Mouse (Mus musculus): ENCODE measurements around the gene Foxm1. TPM values are rescaled to one million over a fixed set of nuclear protein-coding genes. Genes with fewer than 3 reads are reported as not detected.
"Not testable (repeated sequence)": the region's sequence is repeated elsewhere in the genome, so short reads cannot be mapped to it uniquely, and the experiment has no call there.

Gene Foxm1
- polyA plus RNA-seq, 1 experiment, result 68.7 TPM

DNA sequence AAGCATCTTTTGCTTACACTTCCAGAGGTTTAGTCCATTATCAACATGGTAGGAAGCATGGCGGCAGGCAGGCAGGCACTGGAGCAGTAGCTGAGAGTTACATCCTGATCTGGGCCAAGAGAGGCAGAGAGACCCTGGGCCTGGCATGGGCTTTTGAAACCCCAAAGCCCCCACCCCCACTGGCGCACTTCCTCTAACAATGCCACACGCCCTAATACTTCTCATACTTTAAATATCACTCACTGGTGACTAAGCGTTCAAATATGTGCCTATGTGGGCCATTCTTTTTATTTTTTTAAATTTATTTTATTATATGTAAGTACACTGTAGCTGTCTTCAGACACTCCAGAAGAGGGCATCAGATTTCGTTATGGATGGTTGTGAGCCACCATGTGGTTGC lies 3.7 kb downstream of the Foxm1 start:
- peaks cover 50% of the 10 kb centered on the region for H3K36me3 ChIP-seq (ENCODE audit: control insufficient read depth, insufficient read depth, low read length, poor library complexity, severe bottlenecking)
- H3K4me3 ChIP-seq (ENCODE audit: low read depth, low read length), result no peak overlapping the region

DNA sequence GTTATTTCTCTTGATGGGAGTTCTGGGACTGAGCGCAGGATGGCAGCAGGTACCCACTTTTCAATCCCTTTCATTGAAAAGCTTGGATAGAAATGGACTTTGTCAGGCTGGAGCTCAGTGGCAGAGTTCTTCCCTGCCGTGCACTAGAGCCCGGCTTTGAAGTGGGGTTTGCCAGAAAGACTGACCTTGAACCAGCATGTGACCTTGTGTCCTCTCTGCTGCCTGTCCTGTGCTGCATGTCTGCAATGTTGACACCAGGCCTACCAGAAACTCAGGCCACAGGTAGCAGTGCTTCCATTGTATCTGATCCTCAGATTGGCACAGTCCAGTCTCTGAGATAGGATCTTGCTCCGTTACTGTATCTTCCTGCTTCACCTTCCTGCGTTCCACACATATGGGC lies 7.3 kb downstream of the Foxm1 start:
- Histone ChIP-seq H3K4me3 (ENCODE audit: low read depth, low read length) (no peak overlapping the region), H3K27me3 (ENCODE audit: control insufficient read depth, insufficient read depth, low read length, poor library complexity, severe bottlenecking) (no peaks in the 10 kb centered on the region), H3K9ac (ENCODE audit: low read depth, poor library complexity, severe bottlenecking) (no peak overlapping the region), H3K27ac (ENCODE audit: insufficient read depth, low read length) (no peak overlapping the region), H3K9me3 (replicated peaks; ENCODE audit: control insufficient read depth, insufficient read depth, low read length, poor library complexity, severe bottlenecking) (no peaks in the 10 kb centered on the region), H3K4me1 (ENCODE audit: control insufficient read depth, insufficient read depth, low read length) (no peaks in the 10 kb centered on the region), H3K36me3 (ENCODE audit: control insufficient read depth, insufficient read depth, low read length, poor library complexity, severe bottlenecking) (peaks cover 77% of the 10 kb centered on the region)
- TF ChIP-seq EP300 (IDR thresholded peaks at IDR 0.05; ENCODE audit: insufficient read depth, low read depth, low read length), result no peak
- TF ChIP-seq CTCF (IDR thresholded peaks at IDR 0.05; ENCODE audit: low read depth, low read length), result no peak
- no peak for TF ChIP-seq POLR2A (IDR thresholded peaks at IDR 0.05; ENCODE audit: insufficient read depth, low read length)

More for the DNA sequence above, 3.7 kb downstream of the Foxm1 start:
- H3K4me1 ChIP-seq (ENCODE audit: control insufficient read depth, insufficient read depth, low read length), result no peaks in the 10 kb centered on the region
- no peak for TF ChIP-seq EP300 (IDR thresholded peaks at IDR 0.05; ENCODE audit: insufficient read depth, low read depth, low read length)
- TF ChIP-seq CTCF (IDR thresholded peaks at IDR 0.05; ENCODE audit: low read depth, low read length), result no peak
- no peak for TF ChIP-seq POLR2A (IDR thresholded peaks at IDR 0.05; ENCODE audit: insufficient read depth, low read length)
- H3K27me3 ChIP-seq (ENCODE audit: control insufficient read depth, insufficient read depth, low read length, poor library complexity, severe bottlenecking), result no peaks in the 10 kb centered on the region
- H3K9ac ChIP-seq (ENCODE audit: low read depth, poor library complexity, severe bottlenecking), result no peak overlapping the region
- H3K27ac ChIP-seq (ENCODE audit: insufficient read depth, low read length), result no peak overlapping the region
- H3K9me3 ChIP-seq (replicated peaks; ENCODE audit: control insufficient read depth, insufficient read depth, low read length, poor library complexity, severe bottlenecking), result no peaks in the 10 kb centered on the region

DNA sequence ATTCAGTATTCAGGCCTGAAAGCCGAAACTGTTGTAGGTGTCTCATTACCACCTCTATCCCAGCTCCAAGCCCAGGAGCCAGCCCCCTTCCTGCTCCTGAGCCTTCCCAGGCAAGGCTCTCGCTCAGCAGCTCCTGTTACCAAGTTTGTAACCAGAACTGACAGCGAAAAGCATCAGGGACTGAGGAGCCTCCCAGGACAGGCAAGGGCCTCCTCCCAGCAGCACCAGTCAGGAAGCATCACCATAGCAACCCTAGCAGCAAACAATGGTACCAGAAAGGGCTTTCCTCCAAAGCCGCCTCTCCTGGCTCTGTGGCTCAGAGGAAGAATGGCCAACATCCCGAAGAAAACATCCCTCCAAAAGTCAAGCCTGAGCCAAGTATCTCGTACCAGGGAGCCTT lies 12.4 kb downstream of the Foxm1 start, which contains the start of the genes Tex52 and Gm44596:
Gene Tex52 (plus strand): TSS at position 265 of the 400 bp plus-strand sequence.
Gene Gm44596 (plus strand): TSS at position 312 of the 400 bp plus-strand sequence.
- H3K9ac ChIP-seq (ENCODE audit: low read depth, poor library complexity, severe bottlenecking), result no peak within 1 kb of the TSS
- TF ChIP-seq CTCF (IDR thresholded peaks at IDR 0.05; ENCODE audit: low read depth, low read length) (no peak), POLR2A (IDR thresholded peaks at IDR 0.05; ENCODE audit: insufficient read depth, low read length) (no peak), EP300 (IDR thresholded peaks at IDR 0.05; ENCODE audit: insufficient read depth, low read depth, low read length) (no peak)
- H3K27ac ChIP-seq (ENCODE audit: insufficient read depth, low read length), result no peak within 1 kb of the TSS
- no peaks in the 10 kb centered on the region for H3K27me3 ChIP-seq (ENCODE audit: control insufficient read depth, insufficient read depth, low read length, poor library complexity, severe bottlenecking)
- H3K4me3 ChIP-seq (ENCODE audit: low read depth, low read length), result no peak within 1 kb of the TSS
- peaks cover 2% of the 10 kb centered on the region for H3K4me1 ChIP-seq (ENCODE audit: control insufficient read depth, insufficient read depth, low read length)
- H3K9me3 ChIP-seq (replicated peaks; ENCODE audit: control insufficient read depth, insufficient read depth, low read length, poor library complexity, severe bottlenecking), result no peaks in the 10 kb centered on the region
- H3K36me3 ChIP-seq (ENCODE audit: control insufficient read depth, insufficient read depth, low read length, poor library complexity, severe bottlenecking), result peaks cover 38% of the 10 kb centered on the region

DNA sequence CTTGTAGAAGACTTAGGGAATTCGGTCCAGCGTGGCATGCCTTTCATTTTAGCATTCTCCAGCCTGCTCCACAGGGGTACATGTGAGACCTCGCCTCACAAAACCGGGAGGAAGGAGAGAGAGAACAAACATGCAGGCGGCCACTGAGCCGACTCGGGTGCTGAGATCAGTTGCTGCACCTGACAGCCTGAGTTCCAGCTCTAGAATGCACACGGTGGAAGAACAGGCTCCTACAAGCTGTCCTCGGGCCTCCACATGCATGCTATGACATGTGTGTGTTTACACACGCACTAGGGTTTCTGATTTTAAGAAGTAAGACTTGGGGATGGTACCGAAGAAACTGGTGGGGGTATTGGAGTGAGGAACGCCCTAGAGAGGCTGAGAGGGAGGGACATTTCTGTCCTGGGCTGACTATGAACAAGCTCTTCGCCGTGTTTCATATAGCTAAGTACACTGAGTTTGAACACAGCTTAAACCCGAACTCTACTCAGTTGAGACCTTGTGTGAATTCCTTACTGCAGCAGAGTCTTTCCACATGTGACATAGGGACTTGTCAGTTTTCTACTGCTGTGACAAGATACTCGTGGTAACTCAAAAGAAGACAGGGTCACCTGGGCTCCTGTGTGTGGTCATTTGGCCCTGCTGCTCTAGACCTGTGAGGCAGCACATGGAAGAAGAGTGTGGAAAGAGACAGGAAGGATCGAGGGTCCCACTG lies 13.8 kb downstream of the Foxm1 start:
- no peak overlapping the region for H3K9ac ChIP-seq (ENCODE audit: low read depth, poor library complexity, severe bottlenecking)
- TF ChIP-seq EP300 (IDR thresholded peaks at IDR 0.05; ENCODE audit: insufficient read depth, low read depth, low read length) (no peak), POLR2A (IDR thresholded peaks at IDR 0.05; ENCODE audit: insufficient read depth, low read length) (no peak), CTCF (IDR thresholded peaks at IDR 0.05; ENCODE audit: low read depth, low read length) (no peak)
- H3K4me1 ChIP-seq (ENCODE audit: control insufficient read depth, insufficient read depth, low read length), result peaks cover 2% of the 10 kb centered on the region
- no peaks in the 10 kb centered on the region for H3K27me3 ChIP-seq (ENCODE audit: control insufficient read depth, insufficient read depth, low read length, poor library complexity, severe bottlenecking)
- H3K9me3 ChIP-seq (replicated peaks; ENCODE audit: control insufficient read depth, insufficient read depth, low read length, poor library complexity, severe bottlenecking), result no peaks in the 10 kb centered on the region
- H3K27ac ChIP-seq (ENCODE audit: insufficient read depth, low read length), result no peak overlapping the region
- H3K36me3 ChIP-seq (ENCODE audit: control insufficient read depth, insufficient read depth, low read length, poor library complexity, severe bottlenecking), result peaks cover 26% of the 10 kb centered on the region
- H3K4me3 ChIP-seq (ENCODE audit: low read depth, low read length), result no peak overlapping the region

DNA sequence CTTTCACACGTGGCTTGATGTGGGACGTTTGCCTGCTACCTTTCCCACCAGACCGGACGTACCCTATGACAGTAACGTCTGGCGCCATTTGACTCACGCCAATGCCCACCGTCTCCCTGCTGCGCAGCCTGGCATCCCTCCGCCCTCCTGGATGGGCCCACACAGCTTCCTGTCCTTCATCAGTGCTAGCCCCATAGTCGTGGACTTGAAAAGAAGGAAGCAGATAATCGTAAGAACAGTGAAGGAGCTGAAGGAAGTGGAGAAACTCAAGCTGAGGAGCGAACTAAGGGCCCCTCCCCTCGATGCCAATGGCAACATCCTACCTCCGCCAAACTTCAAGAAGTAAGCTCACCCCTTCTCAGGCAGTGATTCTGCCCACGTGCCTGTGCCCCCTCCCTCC lies 16.9 kb downstream of the Foxm1 start:
- Histone ChIP-seq H3K36me3 (ENCODE audit: control insufficient read depth, insufficient read depth, low read length, poor library complexity, severe bottlenecking) (no peaks in the 10 kb centered on the region), H3K27ac (ENCODE audit: insufficient read depth, low read length) (no peak overlapping the region)
- TF ChIP-seq EP300 (IDR thresholded peaks at IDR 0.05; ENCODE audit: insufficient read depth, low read depth, low read length) (no peak), CTCF (IDR thresholded peaks at IDR 0.05; ENCODE audit: low read depth, low read length) (no peak), POLR2A (IDR thresholded peaks at IDR 0.05; ENCODE audit: insufficient read depth, low read length) (no peak)

DNA sequence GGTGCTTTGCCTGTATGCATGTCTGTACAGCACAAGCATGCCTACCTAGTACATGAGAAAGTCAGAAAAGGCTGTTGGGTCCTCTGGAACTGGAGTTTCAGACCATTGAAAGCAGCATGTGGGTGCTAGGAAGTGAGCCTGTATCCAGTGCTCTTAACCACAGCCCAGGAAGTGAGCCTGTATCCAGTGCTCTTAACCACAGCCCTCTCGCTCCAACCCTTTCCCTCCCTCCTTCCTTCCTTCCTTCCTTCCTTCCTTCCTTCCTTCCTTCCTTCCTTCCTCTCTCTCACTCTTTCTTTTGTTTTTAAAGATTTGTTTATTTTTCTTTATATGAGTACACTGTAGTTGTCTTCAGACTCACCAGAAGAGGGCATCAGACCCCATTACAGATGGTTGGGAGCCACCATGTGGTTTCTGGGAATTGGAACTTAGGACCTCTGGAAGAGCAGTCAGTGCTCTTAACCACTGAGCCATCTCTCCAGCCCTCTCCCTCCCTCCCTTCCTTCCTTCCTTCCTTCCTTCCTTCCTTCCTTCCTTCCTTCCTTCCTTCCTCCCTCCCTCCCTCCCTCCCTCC lies 17.9 kb downstream of the Foxm1 start:
- not testable (repeated sequence) for H3K36me3 ChIP-seq (ENCODE audit: control insufficient read depth, insufficient read depth, low read length, poor library complexity, severe bottlenecking); H3K4me1 ChIP-seq (ENCODE audit: control insufficient read depth, insufficient read depth, low read length); H3K9ac ChIP-seq (ENCODE audit: low read depth, poor library complexity, severe bottlenecking); H3K9me3 ChIP-seq (replicated peaks; ENCODE audit: control insufficient read depth, insufficient read depth, low read length, poor library complexity, severe bottlenecking); H3K27ac ChIP-seq (ENCODE audit: insufficient read depth, low read length); H3K4me3 ChIP-seq (ENCODE audit: low read depth, low read length); H3K27me3 ChIP-seq (ENCODE audit: control insufficient read depth, insufficient read depth, low read length, poor library complexity, severe bottlenecking)

More for the DNA sequence above, 16.9 kb downstream of the Foxm1 start:
- Histone ChIP-seq H3K9ac (ENCODE audit: low read depth, poor library complexity, severe bottlenecking) (no peak overlapping the region), H3K9me3 (replicated peaks; ENCODE audit: control insufficient read depth, insufficient read depth, low read length, poor library complexity, severe bottlenecking) (no peaks in the 10 kb centered on the region), H3K27me3 (ENCODE audit: control insufficient read depth, insufficient read depth, low read length, poor library complexity, severe bottlenecking) (no peaks in the 10 kb centered on the region), H3K4me3 (ENCODE audit: low read depth, low read length) (no peak overlapping the region), H3K4me1 (ENCODE audit: control insufficient read depth, insufficient read depth, low read length) (peaks cover 2% of the 10 kb centered on the region)

All from ES-Bruce4 (cell line).